Mouse (Mus musculus) mouse trophoblast stem cell (cell line): ENCODE data around the gene Sema4a.

ENCODE experiments used
- in situ Hi-C, 2 experiments: fragments of 300-500 bp; cut with MseI, MboI; formaldehyde crosslinking; loops; 2 replicates in 1 of 2; 3 replicates in 1 of 2; pipeline ENCODE4 v1.15.1; 2025

Sema4a gene

DNA sequence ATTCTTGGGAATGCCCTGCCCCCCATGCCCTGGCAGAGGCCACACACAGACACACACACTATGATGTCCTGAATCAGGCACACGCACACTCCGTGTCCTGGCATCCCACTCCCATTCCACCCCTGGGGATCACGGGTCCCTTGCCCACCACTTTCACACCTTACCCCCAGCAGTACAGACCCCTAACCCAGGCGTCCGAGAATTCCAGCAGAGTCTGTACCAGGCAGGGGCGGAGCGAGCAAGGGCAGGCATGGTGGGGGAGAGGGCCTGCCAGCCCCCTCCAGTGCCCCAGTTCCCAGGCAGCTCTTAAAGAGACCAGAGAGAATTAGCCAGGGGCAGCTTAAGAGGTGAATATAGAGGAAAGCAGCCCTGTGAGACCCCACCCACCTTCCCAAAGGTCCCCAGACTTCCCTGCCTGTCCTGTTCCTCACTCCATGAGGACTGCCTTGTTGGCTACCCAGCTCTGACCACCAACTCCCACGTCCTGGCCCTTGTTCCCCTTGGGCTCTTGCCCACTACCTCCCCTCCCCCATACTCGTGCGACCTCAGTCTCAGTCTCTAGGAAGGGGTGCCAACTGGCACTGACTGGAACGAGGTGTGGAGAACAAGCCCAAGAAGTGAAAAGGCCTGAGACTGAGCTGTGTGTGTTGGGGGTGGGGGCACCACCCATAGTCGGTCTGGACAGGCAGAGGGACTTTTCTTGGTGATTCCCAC, at the start of gene Sema4a:
Gene Sema4a, minus strand, starts transcription at position 200 of the 714 bp plus-strand sequence.
- in situ Hi-C loops = no loop called here

- in situ Hi-C loops = no loop called here
Measured at GRCm38 (mm10) chr3:88509692-88510420, 48.9 kb upstream of the Sema4a start, which contains the start of gene Lmna. Gene Lmna (minus strand): TSS chr3:88509956.

DNA sequence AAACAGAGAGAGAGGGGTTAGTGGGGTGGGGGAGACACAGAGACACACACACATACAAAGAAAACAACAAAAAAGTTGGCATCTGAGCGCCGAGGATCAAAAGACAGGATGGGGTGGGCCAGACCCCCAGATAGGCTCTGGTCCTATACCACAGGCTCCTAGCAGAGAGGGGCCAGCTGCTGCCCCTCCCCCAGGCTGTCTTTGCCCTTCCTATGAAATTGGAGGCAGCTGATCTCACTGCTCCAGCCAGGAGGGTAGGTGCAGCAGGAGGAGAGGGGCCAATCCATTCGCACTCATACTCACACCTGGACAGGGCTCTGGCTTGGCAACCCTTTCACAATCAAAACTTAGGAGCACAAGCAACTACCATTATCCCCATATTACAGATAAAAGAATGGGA, 48.3 kb upstream of the Sema4a start:
- in situ Hi-C loops = no loop called here

GRCm38 (mm10) chr3:88505765-88506164, 44.8 kb upstream of the Sema4a start:
- in situ Hi-C loops = no loop called here

DNA sequence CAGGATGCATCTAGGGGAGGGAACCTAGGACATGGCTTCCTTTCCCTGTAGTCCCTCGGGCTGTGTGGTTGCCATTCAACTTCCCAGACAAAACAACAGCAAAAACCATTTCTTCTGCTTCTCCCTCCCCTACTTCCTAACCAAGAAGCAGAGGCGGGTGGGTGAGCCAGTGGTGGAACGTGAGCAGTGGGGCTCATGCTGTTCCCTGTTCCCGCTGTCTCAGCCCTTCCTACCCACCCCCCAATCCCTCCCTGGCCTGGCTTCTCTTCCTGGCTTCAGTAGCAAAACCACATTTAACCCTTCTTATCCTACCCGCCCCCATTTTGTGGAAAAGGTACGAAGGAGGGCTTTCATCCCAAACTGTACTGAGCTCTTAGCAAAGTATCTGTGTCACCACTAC, 44.1 kb upstream of the Sema4a start:
- in situ Hi-C loops = no loop called here

DNA sequence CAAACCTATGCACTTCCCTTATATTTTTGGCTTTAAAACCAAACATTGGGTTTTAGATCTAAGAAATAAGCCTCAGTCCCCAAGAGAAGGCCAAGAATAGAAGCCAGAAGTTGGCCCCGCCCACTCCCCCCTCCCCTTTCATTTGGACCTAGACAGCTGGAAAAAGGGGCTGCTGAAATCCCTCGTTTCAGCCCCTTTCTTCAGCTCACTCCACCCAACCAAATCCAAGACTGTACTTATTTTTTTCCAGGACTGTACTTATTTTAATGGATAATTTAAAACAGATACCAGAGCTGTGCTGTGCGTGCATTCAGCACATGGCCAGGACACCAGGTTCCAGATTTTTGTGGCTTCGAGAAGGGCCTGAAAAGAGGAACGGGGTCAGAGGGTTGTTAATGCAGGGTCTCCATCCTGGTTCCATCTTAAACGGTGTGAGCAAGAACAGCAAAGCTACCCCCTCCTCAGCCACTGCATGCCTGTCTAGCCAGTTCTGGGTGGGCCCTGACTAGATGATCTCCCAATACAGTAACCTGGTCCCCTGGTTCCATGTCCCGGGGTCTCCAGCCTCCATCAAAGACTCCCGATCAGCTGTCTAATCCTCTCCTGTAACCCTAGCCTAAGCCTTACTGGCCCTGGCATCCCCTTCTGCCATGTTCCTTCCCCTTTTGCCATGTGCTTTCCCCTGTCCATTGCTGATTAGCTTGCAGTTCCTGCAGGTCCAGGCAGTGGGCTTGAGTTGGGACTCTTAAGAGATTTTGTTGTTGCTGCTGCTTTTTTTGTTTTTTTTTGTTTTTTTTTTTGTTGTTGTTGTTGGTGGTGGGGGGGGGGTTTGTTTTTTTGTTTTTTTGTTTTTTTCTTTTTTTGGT, 43.1 kb upstream of the Sema4a start:
- in situ Hi-C loops = no loop called here

GRCm38 (mm10) chr3:88503505-88503863, 42.5 kb upstream of the Sema4a start:
- in situ Hi-C loops = no loop called here

DNA sequence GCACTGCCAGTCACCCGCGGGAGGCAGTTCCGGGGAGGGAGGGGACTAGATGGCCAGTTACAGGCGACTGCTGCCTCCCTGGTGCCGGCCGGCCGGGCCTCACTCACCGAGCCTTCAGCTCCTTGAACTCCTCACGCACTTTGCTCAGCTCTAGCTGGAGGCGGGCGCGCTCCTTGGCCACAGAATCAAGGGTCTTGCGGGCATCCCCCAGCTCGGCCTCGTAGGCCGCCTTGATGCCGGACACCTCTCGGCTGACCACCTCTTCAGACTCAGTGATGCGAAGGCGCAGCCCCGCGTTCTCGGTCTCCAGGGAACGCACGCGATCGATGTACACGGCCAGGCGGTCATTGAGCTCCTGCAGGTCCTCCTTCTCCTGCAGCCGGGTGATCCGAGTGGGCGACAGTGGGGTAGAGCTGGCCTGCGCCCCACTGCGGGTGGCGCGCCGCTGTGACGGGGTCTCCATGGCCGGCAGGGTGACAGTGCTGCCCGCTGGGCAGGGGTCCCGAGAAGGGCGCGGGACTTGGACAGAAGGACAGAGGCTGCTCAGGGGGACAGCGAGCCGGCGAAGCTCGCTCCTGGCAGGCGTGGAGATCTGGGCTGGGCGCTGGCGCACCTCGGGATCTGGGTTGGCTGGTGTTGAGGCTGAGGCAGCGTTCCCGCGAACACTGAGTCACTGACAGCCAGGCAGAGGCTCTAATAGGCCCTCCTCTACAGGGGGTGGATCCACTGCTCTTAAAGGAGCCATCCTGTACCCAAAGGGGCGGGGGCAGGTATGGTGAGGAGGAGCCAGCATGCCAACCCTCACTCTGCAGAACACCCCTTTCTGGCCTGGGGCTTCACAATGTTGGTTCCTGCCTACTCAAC, 41.9 kb upstream of the Sema4a start:
- in situ Hi-C loops = no loop called here

- in situ Hi-C loops = no loop called here
Measured at GRCm38 (mm10) chr3:88502031-88502571, 41.1 kb upstream of the Sema4a start.

- in situ Hi-C loops = no loop called here
Measured at GRCm38 (mm10) chr3:88501366-88502030, 40.5 kb upstream of the Sema4a start.

DNA sequence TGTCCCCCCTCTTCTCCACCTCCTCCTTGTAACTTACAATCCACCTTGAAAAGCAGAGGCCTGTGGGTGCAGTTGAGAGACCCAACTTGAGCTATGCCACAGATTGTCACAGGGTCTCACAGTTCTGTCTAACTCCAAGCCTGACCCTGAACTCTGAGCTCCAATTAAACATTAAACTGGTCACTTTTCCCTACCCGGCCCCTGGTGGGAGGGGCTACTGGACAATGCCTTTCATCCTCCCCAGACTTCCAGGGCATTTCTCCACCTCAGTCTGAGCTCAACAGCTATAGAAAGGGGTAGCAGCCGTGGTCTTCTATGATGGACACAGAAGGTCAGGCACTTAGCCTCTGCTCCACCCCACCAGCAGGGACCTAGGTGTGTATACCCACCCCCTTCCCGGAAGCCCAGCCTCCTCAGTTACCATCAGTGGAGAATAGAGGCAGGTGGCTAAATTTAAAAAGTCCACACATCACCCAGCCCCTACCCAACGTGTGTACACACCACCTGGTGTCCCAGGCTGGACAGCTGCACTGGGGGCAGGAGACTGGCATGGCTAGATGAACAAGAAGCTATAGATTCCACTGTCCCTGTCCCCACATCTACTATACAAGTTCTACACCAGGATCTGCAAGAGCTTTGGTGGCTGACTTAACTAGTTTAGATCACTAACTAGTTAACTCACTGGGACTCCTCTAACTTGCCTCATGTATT, 39.8 kb upstream of the Sema4a start:
- in situ Hi-C loops = no loop called here

DNA sequence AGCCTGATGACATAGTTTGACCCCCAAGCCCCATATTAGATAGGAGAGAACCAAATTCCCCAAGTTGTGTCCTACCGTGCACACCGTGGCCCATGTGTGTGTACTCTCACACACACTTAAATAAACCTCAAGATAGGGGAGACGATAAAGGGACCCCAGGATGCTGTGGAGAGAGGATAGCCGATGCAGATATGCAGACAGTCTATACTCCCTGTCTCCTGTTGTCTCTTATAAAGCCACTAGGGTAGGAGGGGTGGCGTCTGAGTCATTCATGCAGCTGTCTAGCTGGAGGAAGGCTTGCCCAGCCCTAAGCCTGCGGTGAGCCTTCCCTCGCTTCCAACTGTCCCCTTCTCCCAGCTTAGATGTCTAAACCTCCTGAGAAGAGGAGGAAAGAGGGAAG, 39.1 kb upstream of the Sema4a start:
- in situ Hi-C loops = no loop called here

GRCm38 (mm10) chr3:88499580-88499979, 38.6 kb upstream of the Sema4a start:
- in situ Hi-C loops = no loop called here

DNA sequence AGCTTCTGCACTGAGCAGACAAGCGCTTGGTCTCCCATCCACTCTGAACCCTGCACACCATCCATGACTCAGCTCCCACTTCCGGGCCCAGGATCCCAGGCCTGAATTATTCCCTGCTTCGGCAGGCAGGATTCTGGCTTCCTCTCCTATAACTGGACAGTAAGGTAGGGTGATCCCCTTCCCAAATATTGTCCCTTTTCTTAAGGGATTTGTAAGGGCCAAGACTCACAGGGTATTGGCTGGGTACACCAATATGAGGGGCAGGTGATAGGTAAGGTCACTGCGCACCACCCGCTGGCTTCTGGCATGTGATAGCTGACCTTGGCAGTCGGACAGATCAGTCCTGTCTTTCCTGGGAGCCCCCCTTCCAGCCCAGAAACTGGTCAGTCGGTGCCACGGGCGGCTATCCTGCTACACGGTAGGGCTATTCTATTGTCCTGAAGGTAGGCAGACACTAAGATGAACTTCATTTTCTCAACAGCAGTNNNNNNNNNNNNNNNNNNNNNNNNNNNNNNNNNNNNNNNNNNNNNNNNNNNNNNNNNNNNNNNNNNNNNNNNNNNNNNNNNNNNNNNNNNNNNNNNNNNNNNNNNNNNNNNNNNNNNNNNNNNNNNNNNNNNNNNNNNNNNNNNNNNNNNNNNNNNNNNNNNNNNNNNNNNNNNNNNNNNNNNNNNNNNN, 34.9 kb upstream of the Sema4a start:
- in situ Hi-C loops = no loop called here

DNA sequence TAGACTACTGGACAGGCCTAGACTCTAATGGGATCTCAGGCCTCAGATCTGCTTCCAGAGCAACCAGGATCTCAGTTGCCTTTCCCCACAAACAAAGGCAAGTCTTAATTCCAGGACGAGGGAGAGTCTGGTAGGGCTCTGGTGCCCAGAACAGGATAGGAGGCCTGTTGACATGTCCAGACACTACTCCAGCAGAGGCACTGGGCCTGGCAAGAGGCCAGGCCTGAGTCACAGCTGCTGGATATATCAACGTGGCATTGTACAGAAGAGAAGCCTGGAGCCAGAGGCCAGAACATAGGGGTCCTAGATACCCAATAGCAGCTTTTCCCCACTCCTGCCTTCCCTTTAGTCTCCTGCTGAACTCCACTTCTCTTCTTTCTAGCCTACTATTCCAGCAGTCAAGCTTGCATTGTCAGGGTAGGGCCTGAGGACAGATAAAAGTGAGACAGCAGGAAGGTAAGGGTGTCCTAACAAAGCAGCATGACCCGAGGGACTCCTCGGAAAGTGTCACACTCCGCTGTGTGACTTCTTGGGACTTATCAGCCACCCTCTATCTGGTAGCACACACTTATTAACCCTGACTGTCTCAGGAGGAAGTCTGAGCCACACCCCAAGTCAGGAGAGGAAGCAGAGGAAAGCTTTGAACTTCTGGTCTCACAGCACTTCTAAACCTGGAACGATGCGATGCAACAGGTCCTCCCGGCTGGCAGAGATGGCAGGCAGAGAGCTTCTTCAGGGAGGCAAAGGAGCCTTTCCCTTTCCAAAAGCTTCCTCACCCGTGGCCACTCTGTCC, 34.0 kb upstream of the Sema4a start:
- in situ Hi-C loops = no loop called here

DNA sequence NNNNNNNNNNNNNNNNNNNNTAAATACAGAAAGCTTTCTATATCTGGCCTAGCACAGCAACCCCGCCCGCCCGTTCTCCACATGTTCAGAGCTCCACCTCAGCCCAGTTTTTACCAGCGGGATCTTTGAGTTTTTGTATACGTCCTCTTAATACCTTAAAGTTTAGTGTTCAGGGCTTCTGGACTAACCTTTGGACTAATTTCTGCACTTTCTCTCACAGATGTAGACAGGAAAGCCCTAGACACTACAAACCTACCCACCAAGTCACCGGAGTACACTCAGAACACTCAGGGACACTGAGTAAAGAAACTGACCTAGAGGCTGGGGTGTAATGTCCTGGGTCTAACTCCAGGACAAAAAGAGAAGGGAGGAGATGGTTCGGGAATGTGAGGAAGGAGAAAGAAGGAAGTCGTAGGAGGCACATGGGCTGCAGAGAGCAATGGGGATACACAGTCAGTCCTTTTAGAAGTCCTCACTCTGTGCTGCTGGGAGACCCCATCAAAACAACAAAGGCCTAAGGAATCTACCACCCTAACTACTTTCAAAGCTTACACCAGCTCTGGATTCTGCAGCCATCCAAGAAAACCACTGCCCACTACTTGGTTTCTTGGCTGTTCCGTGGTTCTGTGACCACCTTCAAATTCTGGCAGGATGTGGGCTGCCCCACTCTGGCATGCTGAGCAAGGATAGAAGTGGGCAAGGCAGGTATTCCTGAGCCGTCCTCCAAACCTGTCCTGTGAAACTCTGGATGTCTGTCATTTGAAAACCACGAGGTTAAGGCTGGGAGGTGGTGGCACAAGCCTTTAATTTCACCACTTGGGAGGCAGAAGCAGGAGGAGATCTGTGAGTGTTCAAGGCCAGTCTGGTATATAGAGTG, 33.0 kb upstream of the Sema4a start:
- in situ Hi-C loops = no loop called here

DNA sequence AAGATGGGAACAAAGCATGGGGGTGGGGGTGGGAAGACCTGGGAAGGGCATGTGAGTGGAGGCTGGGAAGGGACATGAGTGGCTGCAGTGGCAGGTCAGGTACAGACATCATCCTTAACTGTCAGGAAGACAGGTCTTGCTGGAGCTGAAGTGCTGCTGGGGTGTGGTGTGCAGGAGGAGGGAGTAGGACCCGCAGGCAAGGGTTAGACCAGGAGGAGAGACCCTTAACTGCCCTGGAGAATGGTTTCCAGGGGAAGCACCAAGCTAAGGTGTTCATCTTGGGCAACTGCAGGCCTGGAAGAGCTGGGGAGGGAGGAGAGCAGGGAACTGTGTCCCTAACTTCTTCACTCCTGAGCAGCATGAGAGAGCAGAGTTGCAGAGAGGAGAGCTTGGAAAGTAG, 26.4 kb upstream of the Sema4a start:
- in situ Hi-C loops = loop anchor here in 1 of 2 experiments (5.0 kb wide), 1 partner anchor 35 kb away; no protein-coding TSS in a partner anchor
